Mouse (Mus musculus) layer of hippocampus, postnatal 25 days (tissue): ENCODE data around the gene Rarres1. TPM values are rescaled to one million over a fixed set of nuclear protein-coding genes. Genes with fewer than 3 reads are reported as not detected.

ENCODE experiments used
- DNase-seq, 2 experiments: peaks; one replicate each; pipeline ENCODE4 v3.0.0; 2022; ENCODE audit warnings: mixed read lengths in 2 of 2, low spot score in 1 of 2; ENCODE audit errors: extremely low spot score in 1 of 2
- total RNA-seq, 2 experiments: library from RNA; stranded (reverse); gene quantifications; 2 replicates each; pipeline ENCODE4 v1.2.3; 2021

Gene Rarres1
- total RNA-seq, 2 experiments from 2014 or later, result 1.2 to 1.7 TPM

- no peak for DNase-seq
These were observed 22.2 kb downstream of the Rarres1 start for GRCm38 (mm10) chr3:67493132-67493531.

GRCm38 (mm10) chr3:67492086-67492869 lies 23.0 kb downstream of the Rarres1 start:
- no peak for DNase-seq

DNA sequence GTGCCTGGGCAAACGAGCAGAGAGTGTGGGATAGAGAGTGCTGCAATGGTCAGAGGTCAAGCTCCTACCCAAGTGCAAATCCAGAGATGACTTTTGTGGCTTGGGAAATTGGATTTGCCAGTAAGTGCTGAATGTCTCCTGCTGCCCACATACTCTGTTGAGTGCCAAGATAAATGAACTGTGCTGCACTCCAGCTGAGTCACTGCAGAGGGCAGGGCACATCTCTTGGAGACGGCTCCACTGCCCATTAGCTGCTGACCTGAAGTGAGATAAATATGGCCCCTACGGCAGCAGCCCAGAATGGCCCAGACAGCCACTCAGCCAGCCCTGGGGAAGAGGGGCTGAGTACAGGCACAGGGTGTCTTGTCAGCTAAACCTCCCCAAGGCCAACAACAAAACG lies 25.2 kb downstream of the Rarres1 start:
- no peak for DNase-seq

GRCm38 (mm10) chr3:67485233-67485632 lies 30.1 kb downstream of the Rarres1 start:
- no peak for DNase-seq

DNA sequence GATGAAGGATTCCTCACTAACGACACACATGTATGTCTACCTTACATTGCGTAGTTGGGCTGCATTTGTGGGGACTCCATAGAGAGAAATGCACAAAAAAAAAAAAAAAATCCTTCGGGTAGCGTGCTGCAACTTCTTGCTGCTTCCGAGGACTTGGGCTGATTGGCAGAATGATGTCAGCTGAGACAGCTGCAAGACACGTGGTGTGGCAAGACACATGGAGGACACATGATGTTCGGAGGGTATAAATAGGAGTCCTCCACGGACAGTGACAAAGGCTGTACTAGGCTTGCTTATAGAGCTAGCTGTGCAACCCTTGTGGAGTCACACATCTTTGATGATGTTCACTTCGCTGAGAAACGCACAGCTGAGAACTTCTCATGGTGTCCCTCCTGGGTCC lies 32.9 kb downstream of the Rarres1 start:
- no peak for DNase-seq

GRCm38 (mm10) chr3:67479806-67480205 lies 35.5 kb downstream of the Rarres1 start:
- no peak for DNase-seq

DNA sequence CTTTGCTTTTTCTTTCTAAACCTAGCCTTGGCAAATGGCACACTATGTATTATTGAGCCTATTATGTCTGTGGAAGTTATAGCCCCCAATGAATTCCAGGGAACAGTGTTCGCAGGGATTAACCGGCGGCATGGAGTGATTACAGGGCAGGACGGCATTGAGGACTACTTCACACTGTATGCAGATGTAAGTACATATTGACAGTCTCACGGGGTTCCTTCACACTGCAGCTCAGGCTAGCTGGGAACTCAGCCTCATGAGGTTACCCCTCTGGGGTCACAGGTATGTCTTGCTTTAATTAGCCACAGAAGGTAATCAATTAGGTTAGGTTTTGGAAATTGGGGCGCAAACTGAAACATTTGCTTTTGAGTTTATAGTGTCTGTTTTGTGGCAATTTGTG lies 41.9 kb downstream of the Rarres1 start:
- no peak for DNase-seq

DNA sequence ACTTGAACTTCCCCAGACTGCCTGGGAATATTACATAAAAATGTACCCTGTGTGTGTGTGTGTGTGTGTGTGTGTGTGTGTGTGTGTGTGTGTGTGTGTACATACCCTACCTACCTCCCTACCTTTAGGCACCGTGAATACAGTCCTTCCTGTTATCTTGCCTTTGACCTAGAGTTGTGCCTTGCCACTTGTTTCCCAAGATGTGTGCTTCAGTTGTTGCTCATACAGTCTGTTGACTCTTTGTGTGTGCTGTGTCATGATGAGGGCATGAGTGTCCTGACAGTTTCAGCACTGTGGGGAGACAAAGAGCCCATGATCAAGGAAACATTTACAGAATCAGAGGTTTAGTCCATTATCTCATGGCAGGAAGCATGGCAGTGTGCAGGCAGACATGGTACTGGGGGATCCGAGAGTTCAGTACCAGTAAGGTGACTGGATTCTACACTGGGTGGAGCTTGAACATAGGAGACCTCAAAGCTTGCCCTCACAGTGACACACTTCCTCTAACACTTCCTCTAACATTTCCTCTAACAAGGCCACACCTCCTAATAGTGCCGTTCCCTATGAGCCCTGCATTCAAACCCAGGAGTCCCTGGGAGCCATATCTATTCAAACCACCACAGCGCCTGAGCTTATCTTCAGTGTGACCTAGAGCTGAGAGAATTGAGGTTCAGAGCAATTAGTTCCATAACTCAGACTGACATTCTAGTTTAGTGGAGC lies 43.8 kb downstream of the Rarres1 start:
- no peak for DNase-seq

- DNase-seq, result no peak
These were observed 48.0 kb downstream of the Rarres1 start for GRCm38 (mm10) chr3:67467281-67467680.

- no peak for DNase-seq
These were observed 48.7 kb downstream of the Rarres1 start for GRCm38 (mm10) chr3:67466576-67466975.

GRCm38 (mm10) chr3:67463450-67464372 lies 51.6 kb downstream of the Rarres1 start, which contains the start of gene Lxn:
Gene Lxn (minus strand): TSS chr3:67463926.
- peak; percentile 49 to 58 for DNase-seq

- no peak for DNase-seq
These were observed 52.3 kb downstream of the Rarres1 start for GRCm38 (mm10) chr3:67463001-67463400.

DNA sequence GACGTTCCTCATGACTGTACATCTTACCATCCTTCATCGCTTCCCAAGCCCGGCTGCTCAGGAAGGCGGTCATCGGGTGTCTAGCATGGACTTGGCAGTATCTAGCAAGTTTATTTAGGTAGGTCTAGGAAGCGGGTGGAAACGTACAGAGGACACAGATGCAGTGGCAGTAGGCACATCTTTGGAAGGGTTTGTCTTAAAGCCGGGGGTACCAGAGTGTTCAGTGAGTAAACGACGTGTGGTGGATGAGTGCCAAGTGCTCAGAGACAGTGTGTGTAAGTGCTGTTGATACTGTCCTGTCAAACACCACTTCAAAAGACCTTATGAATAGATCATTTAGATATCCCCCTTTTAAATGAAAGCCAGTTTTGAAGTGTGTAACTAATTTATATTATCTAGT lies 52.7 kb downstream of the Rarres1 start:
- DNase-seq, result no peak

DNA sequence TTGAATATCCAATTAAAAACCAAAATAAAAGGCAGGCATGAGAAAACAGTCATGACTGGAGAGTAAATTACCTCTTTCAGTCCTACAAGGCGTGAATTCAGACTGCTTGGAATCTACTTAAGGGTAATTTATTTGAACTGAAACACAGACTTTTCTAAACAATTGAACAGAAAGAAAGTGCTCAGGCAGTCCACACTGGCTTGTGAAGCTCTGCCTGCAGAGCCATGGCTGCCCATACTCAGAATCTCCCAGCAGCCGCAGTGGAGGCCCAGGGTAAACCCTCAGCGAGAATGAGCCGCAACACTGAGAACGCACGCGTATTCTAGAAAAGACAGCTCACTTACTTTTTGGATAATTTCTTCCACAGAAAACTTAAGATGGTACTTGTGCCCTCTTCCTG lies 53.3 kb downstream of the Rarres1 start:
- DNase-seq, result no peak

DNA sequence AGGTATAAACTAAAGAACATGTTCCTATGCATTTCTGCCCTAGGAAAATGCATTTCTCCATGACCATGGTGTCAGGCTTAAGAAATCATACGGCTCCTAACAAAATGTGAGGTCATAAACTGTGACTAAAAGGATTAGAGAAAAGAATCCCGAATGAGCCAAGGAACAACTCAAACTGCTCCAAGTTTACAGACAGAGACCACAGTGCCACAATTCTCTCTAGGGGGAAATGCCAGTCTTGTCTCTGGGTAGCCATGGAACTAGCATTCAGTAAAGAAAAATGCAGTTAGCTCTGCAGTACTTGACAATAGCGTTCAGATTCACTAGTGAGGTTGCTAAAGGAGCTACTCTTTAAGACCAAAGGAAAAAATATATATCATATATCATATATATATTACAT lies 55.4 kb downstream of the Rarres1 start:
- DNase-seq, result no peak

- DNase-seq, result no peak
These were observed 64.6 kb downstream of the Rarres1 start for GRCm38 (mm10) chr3:67450601-67451210.

DNA sequence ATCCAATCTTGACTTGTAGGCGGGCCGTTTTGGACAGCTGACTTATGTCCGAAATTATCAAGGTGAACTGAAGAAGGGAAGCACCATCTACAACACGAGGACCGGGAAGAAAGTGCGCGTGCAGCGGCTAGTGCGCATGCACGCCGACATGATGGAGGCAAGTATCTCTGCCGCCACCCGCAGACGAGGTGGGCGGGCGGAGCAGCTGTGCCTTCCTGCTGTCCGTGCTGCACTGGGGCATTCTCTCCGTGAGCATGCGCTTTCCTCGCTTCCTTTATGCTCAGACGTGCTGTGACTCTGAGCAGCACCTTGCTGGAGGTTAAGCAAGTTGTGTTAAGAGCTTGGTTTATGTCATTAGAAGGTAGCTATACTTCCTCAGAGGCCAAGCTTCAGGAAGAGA lies 65.7 kb downstream of the Rarres1 start:
- no peak for DNase-seq

DNA sequence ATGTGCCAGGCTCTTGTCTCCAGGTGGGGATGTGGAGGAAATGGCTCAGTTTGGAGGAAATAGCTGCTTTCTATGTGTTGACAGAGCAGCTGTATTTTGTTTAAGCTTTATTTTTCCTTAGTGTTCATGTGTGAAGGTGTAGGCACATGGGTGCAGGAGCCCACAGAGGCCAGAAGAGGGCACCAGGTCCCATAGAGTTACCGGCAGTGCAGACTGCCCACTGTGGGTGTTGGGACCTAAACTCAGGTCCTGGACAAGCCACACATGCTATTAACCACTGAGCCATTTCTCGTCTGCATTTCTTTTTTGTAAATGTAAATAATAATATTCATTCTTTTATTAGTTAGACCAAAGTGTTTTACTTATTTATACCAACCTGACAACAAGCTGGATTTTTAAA lies 68.2 kb downstream of the Rarres1 start:
- no peak for DNase-seq

DNA sequence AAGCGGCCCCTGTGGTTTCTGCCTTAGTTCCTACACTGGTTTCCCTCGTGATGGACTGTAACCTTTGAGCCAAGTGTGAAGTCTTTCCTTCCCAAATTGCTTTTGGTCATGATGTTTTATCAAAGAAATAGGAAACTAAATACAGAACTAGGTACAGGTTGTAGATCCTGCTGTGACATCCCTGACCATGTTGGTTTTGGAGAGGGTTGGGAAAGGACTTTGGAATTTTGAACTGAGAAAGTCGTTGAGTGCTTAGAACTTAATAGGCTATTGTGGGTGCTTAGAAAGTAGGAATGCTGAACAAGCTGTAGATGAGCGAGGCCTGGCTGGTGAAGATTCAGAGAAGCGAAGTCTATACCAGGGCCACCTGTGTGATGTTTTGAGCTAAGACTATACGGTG lies 81.3 kb downstream of the Rarres1 start:
- DNase-seq, result no peak

- peak; percentile 74 to 90 for DNase-seq
These were observed 85.3 kb downstream of the Rarres1 start, which contains the start of gene Gfm1 for GRCm38 (mm10) chr3:67429999-67430380. Gene Gfm1 (plus strand): TSS chr3:67430096.
